Mouse (Mus musculus) C2C12 (cell line): ENCODE measurements around the gene Plxna4.

ENCODE experiments used
- CEBPB ChIP-seq: IDR thresholded peaks from one replicate; pipeline ENCODE4 v1.6.1; 2011; ENCODE audit warnings: low read depth, mild to moderate bottlenecking, control low read depth, moderate library complexity
- CTCF ChIP-seq: IDR thresholded peaks from one replicate; pipeline ENCODE4 v1.5.1; 2011; ENCODE audit not compliant: control insufficient read depth, insufficient read depth, insufficient read length
- FOSL1 ChIP-seq: IDR thresholded peaks from one replicate; pipeline ENCODE4 v1.8.0; 2011; ENCODE audit warnings: mild to moderate bottlenecking, low read length; ENCODE audit not compliant: poor library complexity, insufficient read depth, severe bottlenecking
- MAX ChIP-seq: IDR thresholded peaks from one replicate; pipeline ENCODE4 v1.6.1; 2011; ENCODE audit warnings: mild to moderate bottlenecking, control low read depth
- MYOD1 ChIP-seq: IDR thresholded peaks from one replicate; pipeline ENCODE4 v1.6.1; 2011; ENCODE audit warnings: low read depth; ENCODE audit not compliant: control insufficient read depth, insufficient read length
- MYOG ChIP-seq: IDR thresholded peaks from one replicate; pipeline ENCODE4 v1.6.1; 2011; ENCODE audit not compliant: control insufficient read depth, insufficient read length; ENCODE audit errors: extremely low read depth
- USF1 ChIP-seq: IDR thresholded peaks from one replicate; pipeline ENCODE4 v1.6.1; 2011; ENCODE audit warnings: low read depth, mild to moderate bottlenecking, control low read depth, moderate library complexity

GRCm38 (mm10) chr6:32184402-32184985, 403.5 kb downstream of the Plxna4 start:
- TF ChIP-seq MAX: no peak
- TF ChIP-seq CEBPB: no peak
- no peak for TF ChIP-seq USF1
- no peak for TF ChIP-seq CTCF
- no peak for TF ChIP-seq MYOD1
- TF ChIP-seq MYOG: no peak
- no peak for TF ChIP-seq FOSL1
